Mouse (Mus musculus) heart, adult 2 months (tissue): Measurements from ENCODE around the gene Etnppl. TPM values are rescaled to one million over a fixed set of nuclear protein-coding genes. Genes with fewer than 3 reads are reported as not detected.

Experiments
- DNase-seq, 2 experiments: peaks; one replicate each; pipeline ENCODE4 v3.0.0; 2021
- H3K27ac ChIP-seq: fragments of 200-600 bp; 2 replicates; pipeline ENCODE4 v1.8.1; 2022
- H3K27me3 ChIP-seq: fragments of 200-500 bp; 2 replicates; pipeline ENCODE4 v1.6.1; 2012; ENCODE audit warnings: mild to moderate bottlenecking, low read length, inconsistent platforms, mixed read lengths; ENCODE audit not compliant: control insufficient read depth, insufficient read depth
- H3K36me3 ChIP-seq: fragments of 200-500 bp; 2 replicates; pipeline ENCODE4 v1.6.1; 2012; ENCODE audit warnings: low read length, inconsistent platforms; ENCODE audit not compliant: control insufficient read depth, insufficient read depth
- H3K4me1 ChIP-seq: fragments of 200-500 bp; 2 replicates; pipeline ENCODE4 v1.6.1; 2011; ENCODE audit warnings: low read length; ENCODE audit not compliant: control insufficient read depth, insufficient read depth
- H3K4me3 ChIP-seq: fragments of 200-600 bp; 2 replicates; pipeline ENCODE4 v1.8.1; 2022
- H3K79me2 ChIP-seq: fragments of 200-500 bp; replicated peaks from 2 replicates; pipeline ENCODE4 v1.6.1; 2012; ENCODE audit warnings: mild to moderate bottlenecking, inconsistent platforms, low read length, moderate library complexity, mixed read lengths; ENCODE audit not compliant: control insufficient read depth, insufficient read depth
- H3K9ac ChIP-seq: fragments of 200-500 bp; 2 replicates; pipeline ENCODE4 v1.6.1; 2012; ENCODE audit warnings: low read depth, mild to moderate bottlenecking, control low read depth, inconsistent platforms, low read length, mixed read lengths
- CTCF ChIP-seq: fragments of 200-600 bp; IDR thresholded peaks from 2 replicates; pipeline ENCODE4 v1.8.1; 2022; ENCODE audit warnings: antibody characterized with exemption, mild to moderate bottlenecking, moderate library complexity
- EP300 ChIP-seq: fragments of 200-500 bp; IDR thresholded peaks from 2 replicates; pipeline ENCODE4 v1.6.1; 2011; ENCODE audit warnings: low read depth, low read length, control low read depth; ENCODE audit not compliant: insufficient read depth
- POLR2A ChIP-seq: fragments of 200-500 bp; IDR thresholded peaks from 2 replicates; pipeline ENCODE4 v1.6.1; 2011; ENCODE audit warnings: mild to moderate bottlenecking, low read depth, low read length, control low read depth; ENCODE audit not compliant: insufficient read depth
- WGBS: fragments of 180-500 bp; shearing (Covaris S2); methylation state at CpG from one replicate; pipeline ENCODE4 v1.1.7; 2018; 5-methylcytosine and 5-hydroxymethylcytosine counted together
- intact Hi-C: fragments of 180-260 bp; cut with DNase I; formaldehyde crosslinking; loops from one replicate; pipeline ENCODE4 v1.15.1; 2025
- polyA plus RNA-seq: library from polyadenylated mRNA; depleted of rRNA; stranded (reverse); fragments of >200 nt; gene quantifications from 2 replicates; pipeline ENCODE4 v1.2.3, GENCODE M21; 2012
- total RNA-seq, 2 experiments: library from RNA; stranded (reverse); gene quantifications; 2 replicates each; pipeline ENCODE4 v1.2.3; 2021

Gene Etnppl
- total and polyA plus RNA-seq, 3 experiments = not detected

- TF ChIP-seq CTCF (no peak), EP300 (no peak), POLR2A (no peak)
- WGBS = 41% methylated on average over 6 of the region's 6 CpGs
- no peak overlapping the region for H3K4me3 ChIP-seq
Measured at GRCm38 (mm10) chr3:130649569-130649968, 32.3 kb downstream of the Etnppl start.

GRCm38 (mm10) chr3:130660619-130661018 is 43.4 kb downstream of the Etnppl start:
- Histone ChIP-seq H3K36me3 (no peaks in the 10 kb centered on the region), H3K4me3 (no peak overlapping the region), H3K9ac (no peak overlapping the region), H3K27ac (no peak overlapping the region), H3K27me3 (no peaks in the 10 kb centered on the region), H3K79me2 (no peaks in the 10 kb centered on the region), H3K4me1 (no peaks in the 10 kb centered on the region)
- DNase-seq = no peak
- TF ChIP-seq POLR2A (no peak), CTCF (no peak), EP300 (no peak)
- intact Hi-C loops = no loop called here
- WGBS = 20% methylated on average over 6 of the region's 6 CpGs

More at GRCm38 (mm10) chr3:130649569-130649968, 32.3 kb downstream of the Etnppl start:
- Histone ChIP-seq H3K27ac (no peak overlapping the region), H3K79me2 (no peaks in the 10 kb centered on the region), H3K27me3 (no peaks in the 10 kb centered on the region), H3K36me3 (no peaks in the 10 kb centered on the region), H3K9ac (no peak overlapping the region), H3K4me1 (no peaks in the 10 kb centered on the region)
- DNase-seq = no peak
- intact Hi-C loops = no loop called here

- 95% methylated on average over 3 of the region's 3 CpGs for WGBS
- DNase-seq = no peak
- Histone ChIP-seq H3K4me3 (no peak overlapping the region), H3K36me3 (no peaks in the 10 kb centered on the region), H3K27me3 (no peaks in the 10 kb centered on the region), H3K79me2 (no peaks in the 10 kb centered on the region), H3K4me1 (no peaks in the 10 kb centered on the region), H3K27ac (no peak overlapping the region), H3K9ac (no peak overlapping the region)
- intact Hi-C loops = no loop called here
- TF ChIP-seq POLR2A (no peak), CTCF (no peak), EP300 (no peak)
Measured at GRCm38 (mm10) chr3:130662496-130662895, 45.2 kb downstream of the Etnppl start.

GRCm38 (mm10) chr3:130671291-130671690 is 54.0 kb downstream of the Etnppl start:
- Histone ChIP-seq H3K36me3 (no peaks in the 10 kb centered on the region), H3K9ac (no peak overlapping the region), H3K27ac (no peak overlapping the region), H3K4me1 (no peaks in the 10 kb centered on the region), H3K4me3 (no peak overlapping the region), H3K79me2 (no peaks in the 10 kb centered on the region), H3K27me3 (no peaks in the 10 kb centered on the region)
- no peak for DNase-seq
- intact Hi-C loops = no loop called here
- TF ChIP-seq EP300 (no peak), CTCF (no peak), POLR2A (no peak)
- WGBS = 58% methylated on average over 14 of the region's 14 CpGs

- H3K4me3 ChIP-seq = no peak overlapping the region
- intact Hi-C loops = no loop called here
- no peak overlapping the region for H3K9ac ChIP-seq
- DNase-seq = no peak
- no peak overlapping the region for H3K27ac ChIP-seq
- H3K79me2 ChIP-seq = no peaks in the 10 kb centered on the region
- no peaks in the 10 kb centered on the region for H3K36me3 ChIP-seq
- H3K4me1 ChIP-seq = no peaks in the 10 kb centered on the region
- 94% methylated on average over 19 of the region's 19 CpGs for WGBS
- TF ChIP-seq CTCF = no peak
- TF ChIP-seq POLR2A = no peak
- TF ChIP-seq EP300 = no peak
- no peaks in the 10 kb centered on the region for H3K27me3 ChIP-seq
Measured at GRCm38 (mm10) chr3:130677671-130678460, 60.6 kb downstream of the Etnppl start.

GRCm38 (mm10) chr3:130681226-130681625 is 64.0 kb downstream of the Etnppl start:
- WGBS = 94% methylated on average over 2 of the region's 2 CpGs

More at GRCm38 (mm10) chr3:130681226-130681625, 64.0 kb downstream of the Etnppl start:
- TF ChIP-seq POLR2A (no peak), CTCF (no peak), EP300 (no peak)
- no peak overlapping the region for H3K9ac ChIP-seq
- no peaks in the 10 kb centered on the region for H3K4me1 ChIP-seq
- no peaks in the 10 kb centered on the region for H3K36me3 ChIP-seq
- DNase-seq = no peak
- no peaks in the 10 kb centered on the region for H3K79me2 ChIP-seq
- H3K27me3 ChIP-seq = no peaks in the 10 kb centered on the region
- intact Hi-C loops = no loop called here
- no peak overlapping the region for H3K27ac ChIP-seq
- no peak overlapping the region for H3K4me3 ChIP-seq
